Mouse (Mus musculus): ENCODE results near the gene Mlh3. TPM values are rescaled to one million over a fixed set of nuclear protein-coding genes. Genes with fewer than 3 reads are reported as not detected.

Gene Mlh3
- total and polyA plus RNA-seq, 3 experiments: 7.8 to 9.8 (median 8.3) TPM

- DNase-seq (ENCODE audit: extremely low read depth): no peak
- dilution Hi-C loops (cut with MboI; ENCODE audit: extremely low pct_ligation_motif_present, extremely low pct_unique_long_range_greater_than_20kb, low sequenced_read_pairs) (no loop called here), in situ Hi-C loops (cut with MboI; ENCODE audit: low pct_ligation_motif_present, low pct_unique_long_range_greater_than_20kb, low sequenced_read_pairs) (no loop called here)
- Histone ChIP-seq H3K4me3 (replicated peaks in 1 of 3; ENCODE audit: low read depth in 2 of 3, low read length in 2 of 3, poor library complexity in 1 of 3) (no peak overlapping the region), H3K9ac (ENCODE audit: insufficient read depth, low read depth) (no peak overlapping the region), H3K4me1 (ENCODE audit: control insufficient read depth in 1 of 2, insufficient read depth in 2 of 2) (peaks cover 2 to 25% of the 10 kb centered on the region in 2 experiments; a peak in 2 of 4 replicates), H3K9me3 (replicated peaks; ENCODE audit: low read length) (no peaks in the 10 kb centered on the region), H3K27me3 (replicated peaks) (no peaks in the 10 kb centered on the region), H3K27ac (ENCODE audit: insufficient read depth, low read depth) (no peak overlapping the region), H3K4me2 (ENCODE audit: insufficient read depth, low read depth, poor library complexity, severe bottlenecking) (no peak overlapping the region), H3K36me3 (replicated peaks in 1 of 2; ENCODE audit: control insufficient read depth in 1 of 2, insufficient read depth in 1 of 2, low read length in 1 of 2) (peaks cover 4 to 28% of the 10 kb centered on the region in 2 experiments), H3K79me2 (replicated peaks; ENCODE audit: control insufficient read depth, extremely low read depth, insufficient read depth, poor library complexity, severe bottlenecking) (no peaks in the 10 kb centered on the region)
- TF ChIP-seq MAFK (IDR thresholded peaks at IDR 0.05; ENCODE audit: insufficient replicate concordance, low read length): no peak
- TF ChIP-seq IRF4 (IDR thresholded peaks at IDR 0.05; ENCODE audit: low read depth, low read length): no peak
- no peak for TF ChIP-seq MAZ (IDR thresholded peaks at IDR 0.05; ENCODE audit: low read depth, low read length)
- no peak for TF ChIP-seq MXI1 (IDR thresholded peaks at IDR 0.05; ENCODE audit: low read depth, low read length)
- TF ChIP-seq ZMIZ1 (IDR thresholded peaks at IDR 0.05; ENCODE audit: low read depth, low read length): no peak
- no peak for TF ChIP-seq JUND (conservative IDR thresholded peaks at IDR 0.05; ENCODE audit: low read depth, low read length)
- no peak for TF ChIP-seq SMC3 (IDR thresholded peaks at IDR 0.05; ENCODE audit: low read depth, low read length)
- TF ChIP-seq MYC (IDR thresholded peaks at IDR 0.05; ENCODE audit: low read depth, low read length): no peak
Measured at GRCm38 (mm10) chr12:85278919-85279318, 8.5 kb upstream of the Mlh3 start.

- in situ Hi-C loops (cut with MboI; ENCODE audit: low pct_ligation_motif_present, low pct_unique_long_range_greater_than_20kb, low sequenced_read_pairs): no loop called here
Measured at GRCm38 (mm10) chr12:85276273-85276672, 5.9 kb upstream of the Mlh3 start.

GRCm38 (mm10) chr12:85273508-85273907 is 3.1 kb upstream of the Mlh3 start:
- dilution Hi-C loops (cut with MboI; ENCODE audit: extremely low pct_ligation_motif_present, extremely low pct_unique_long_range_greater_than_20kb, low sequenced_read_pairs): no loop called here
- no peaks in the 10 kb centered on the region for H3K27me3 ChIP-seq (replicated peaks)
- no peaks in the 10 kb centered on the region for H3K9me3 ChIP-seq (replicated peaks; ENCODE audit: low read length)
- H3K79me2 ChIP-seq (replicated peaks; ENCODE audit: control insufficient read depth, extremely low read depth, insufficient read depth, poor library complexity, severe bottlenecking): no peaks in the 10 kb centered on the region
- H3K36me3 ChIP-seq (replicated peaks in 1 of 2; ENCODE audit: control insufficient read depth in 1 of 2, insufficient read depth in 1 of 2, low read length in 1 of 2): peaks cover 7 to 34% of the 10 kb centered on the region in 2 experiments
- DNase-seq (ENCODE audit: extremely low read depth): no peak
- H3K9ac ChIP-seq (ENCODE audit: insufficient read depth, low read depth): no peak overlapping the region
- in situ Hi-C loops (cut with MboI; ENCODE audit: low pct_ligation_motif_present, low pct_unique_long_range_greater_than_20kb, low sequenced_read_pairs): no loop called here
- H3K4me1 ChIP-seq (ENCODE audit: control insufficient read depth in 1 of 2, insufficient read depth in 2 of 2): peaks cover 4 to 43% of the 10 kb centered on the region in 2 experiments; a peak in 2 of 4 replicates
- H3K4me2 ChIP-seq (ENCODE audit: insufficient read depth, low read depth, poor library complexity, severe bottlenecking): no peak overlapping the region
- no peak overlapping the region for H3K27ac ChIP-seq (ENCODE audit: insufficient read depth, low read depth)
- TF ChIP-seq MAZ (IDR thresholded peaks at IDR 0.05; ENCODE audit: low read depth, low read length): no peak
- TF ChIP-seq RAD21 (IDR thresholded peaks at IDR 0.05; ENCODE audit: low read depth, low read length): no peak
- no peak for TF ChIP-seq JUN (IDR thresholded peaks at IDR 0.05; ENCODE audit: insufficient read depth, low read depth, low read length)
- no peak for TF ChIP-seq ZKSCAN1 (IDR thresholded peaks at IDR 0.05; ENCODE audit: borderline replicate concordance, low read depth, low read length)
- TF ChIP-seq NELFE (IDR thresholded peaks at IDR 0.05; ENCODE audit: low read depth, low read length): no peak
- TF ChIP-seq POLR2AphosphoS2 (IDR thresholded peaks at IDR 0.05; ENCODE audit: low read depth, low read length): no peak
- TF ChIP-seq ZNF384 (IDR thresholded peaks at IDR 0.05; ENCODE audit: low read depth, low read length): no peak
- no peak for TF ChIP-seq SIN3A (IDR thresholded peaks at IDR 0.05; ENCODE audit: low read length)
- no peak for TF ChIP-seq RCOR1 (conservative IDR thresholded peaks at IDR 0.05; ENCODE audit: low read depth, low read length)
- H3K4me3 ChIP-seq (replicated peaks in 1 of 3; ENCODE audit: low read depth in 2 of 3, low read length in 2 of 3, poor library complexity in 1 of 3): no peak overlapping the region

More at GRCm38 (mm10) chr12:85276273-85276672, 5.9 kb upstream of the Mlh3 start:
- H3K36me3 ChIP-seq (replicated peaks in 1 of 2; ENCODE audit: control insufficient read depth in 1 of 2, insufficient read depth in 1 of 2, low read length in 1 of 2): peaks cover 4 to 28% of the 10 kb centered on the region in 2 experiments
- H3K9ac ChIP-seq (ENCODE audit: insufficient read depth, low read depth): no peak overlapping the region
- H3K4me1 ChIP-seq (ENCODE audit: control insufficient read depth in 1 of 2, insufficient read depth in 2 of 2): peaks cover 4 to 49% of the 10 kb centered on the region in 2 experiments; a peak in 2 of 4 replicates
- H3K4me2 ChIP-seq (ENCODE audit: insufficient read depth, low read depth, poor library complexity, severe bottlenecking): no peak overlapping the region
- H3K27ac ChIP-seq (ENCODE audit: insufficient read depth, low read depth): no peak overlapping the region
- no peak for DNase-seq (ENCODE audit: extremely low read depth)
- dilution Hi-C loops (cut with MboI; ENCODE audit: extremely low pct_ligation_motif_present, extremely low pct_unique_long_range_greater_than_20kb, low sequenced_read_pairs): no loop called here
- no peaks in the 10 kb centered on the region for H3K9me3 ChIP-seq (replicated peaks; ENCODE audit: low read length)
- H3K79me2 ChIP-seq (replicated peaks; ENCODE audit: control insufficient read depth, extremely low read depth, insufficient read depth, poor library complexity, severe bottlenecking): no peaks in the 10 kb centered on the region
- no peaks in the 10 kb centered on the region for H3K27me3 ChIP-seq (replicated peaks)
- no peak overlapping the region for H3K4me3 ChIP-seq (replicated peaks in 1 of 3; ENCODE audit: low read depth in 2 of 3, low read length in 2 of 3, poor library complexity in 1 of 3)
- TF ChIP-seq POLR2A (IDR thresholded peaks at IDR 0.05; ENCODE audit: low read depth, low read length): no peak
- TF ChIP-seq MAFK (IDR thresholded peaks at IDR 0.05; ENCODE audit: insufficient replicate concordance, low read length): no peak
- TF ChIP-seq IRF4 (IDR thresholded peaks at IDR 0.05; ENCODE audit: low read depth, low read length): no peak
- no peak for TF ChIP-seq CHD1 (IDR thresholded peaks at IDR 0.05; ENCODE audit: low read depth, low read length)
- TF ChIP-seq GABPA (IDR thresholded peaks at IDR 0.05; ENCODE audit: insufficient replicate concordance, low read depth, low read length): no peak
- TF ChIP-seq ZMIZ1 (IDR thresholded peaks at IDR 0.05; ENCODE audit: low read depth, low read length): no peak
- no peak for TF ChIP-seq HCFC1 (IDR thresholded peaks at IDR 0.05; ENCODE audit: low read depth, low read length)
- no peak for TF ChIP-seq PAX5 (IDR thresholded peaks at IDR 0.05; ENCODE audit: low read length)
